Mouse (Mus musculus) embryonic facial prominence, embryonic 10.5 days (tissue): ENCODE data around the gene Kif16b. TPM values are rescaled to one million over a fixed set of nuclear protein-coding genes. Genes with fewer than 3 reads are reported as not detected.

ENCODE experiments used
- DNase-seq: peaks from one replicate; pipeline ENCODE4 v3.0.0-alpha.2; 2017; ENCODE audit warnings: low spot score
- H3K27ac ChIP-seq: fragments of 300-500 bp; sonication (generic); replicated peaks from 2 replicates; pipeline ENCODE4 v1.5.1; 2016; ENCODE audit warnings: mild to moderate bottlenecking
- H3K27me3 ChIP-seq: fragments of 300-500 bp; sonication (generic); replicated peaks from 2 replicates; pipeline ENCODE4 v1.6.1; 2016; ENCODE audit warnings: low read depth, mild to moderate bottlenecking; ENCODE audit not compliant: poor library complexity, severe bottlenecking
- H3K36me3 ChIP-seq: fragments of 300-500 bp; sonication (generic); replicated peaks from 2 replicates; pipeline ENCODE4 v1.6.1; 2016; ENCODE audit warnings: mild to moderate bottlenecking, moderate library complexity
- H3K4me1 ChIP-seq: fragments of 300-500 bp; sonication (generic); 2 replicates; pipeline ENCODE4 v1.6.1; 2016
- H3K4me3 ChIP-seq: fragments of 300-500 bp; sonication (generic); 2 replicates; pipeline ENCODE4 v1.5.1; 2016; ENCODE audit warnings: mild to moderate bottlenecking, moderate library complexity
- H3K9me3 ChIP-seq: fragments of 300-500 bp; sonication (generic); 2 replicates; pipeline ENCODE4 v1.6.1; 2016; ENCODE audit warnings: mild to moderate bottlenecking
- WGBS: fragments of 180-500 bp; shearing (Covaris S2); methylation state at CpG from one replicate; pipeline ENCODE4 v1.1.7; 2016; 5-methylcytosine and 5-hydroxymethylcytosine counted together
- polyA plus RNA-seq: library from polyadenylated mRNA; unstranded; fragments of >200 nt; fragmentation: Nextera tagmentation; extraction: Ambion mirVana; gene quantifications from 2 replicates; pipeline ENCODE4 v1.2.1, GENCODE M21; 2016

Gene Kif16b
- polyA plus RNA-seq, 1 experiment from 2014 or later = 8.9 TPM

GRCm38 (mm10) chr2:142682965-142683709 is 218.2 kb downstream of the Kif16b start:
- H3K4me3 ChIP-seq = no peak overlapping the region
- no peaks in the 10 kb centered on the region for H3K4me1 ChIP-seq
- no peaks in the 10 kb centered on the region for H3K36me3 ChIP-seq
- no peaks in the 10 kb centered on the region for H3K27me3 ChIP-seq
- no peak for DNase-seq
- H3K9me3 ChIP-seq = no peaks in the 10 kb centered on the region
- WGBS = 82% methylated on average over 5 of the region's 5 CpGs
- H3K27ac ChIP-seq = no peak overlapping the region

- DNase-seq = no peak
- H3K27ac ChIP-seq = no peak overlapping the region
- no peaks in the 10 kb centered on the region for H3K4me1 ChIP-seq
- no peaks in the 10 kb centered on the region for H3K27me3 ChIP-seq
- WGBS = 91% methylated on average over 3 of the region's 3 CpGs
- H3K36me3 ChIP-seq = no peaks in the 10 kb centered on the region
- H3K4me3 ChIP-seq = no peak overlapping the region
- no peaks in the 10 kb centered on the region for H3K9me3 ChIP-seq
Measured at GRCm38 (mm10) chr2:142668426-142668825, 232.9 kb downstream of the Kif16b start.

GRCm38 (mm10) chr2:142651591-142651990 is 249.7 kb downstream of the Kif16b start:
- 79% methylated on average over 7 of the region's 7 CpGs for WGBS
- DNase-seq = no peak
- H3K4me1 ChIP-seq = no peaks in the 10 kb centered on the region
- H3K27me3 ChIP-seq = no peaks in the 10 kb centered on the region
- no peaks in the 10 kb centered on the region for H3K9me3 ChIP-seq
- no peak overlapping the region for H3K27ac ChIP-seq
- no peak overlapping the region for H3K4me3 ChIP-seq
- no peaks in the 10 kb centered on the region for H3K36me3 ChIP-seq

GRCm38 (mm10) chr2:142648023-142648453 is 253.3 kb downstream of the Kif16b start:
- WGBS = 84% methylated on average over 8 of the region's 8 CpGs
- no peak for DNase-seq
- no peaks in the 10 kb centered on the region for H3K27me3 ChIP-seq
- no peaks in the 10 kb centered on the region for H3K36me3 ChIP-seq
- H3K9me3 ChIP-seq = no peaks in the 10 kb centered on the region
- H3K4me1 ChIP-seq = 0 out of 2 replicates have a peak, but pooled peaks cover 4% of the 10 kb centered on the region
- H3K27ac ChIP-seq = no peak overlapping the region
- no peak overlapping the region for H3K4me3 ChIP-seq

GRCm38 (mm10) chr2:142646863-142647262 is 254.5 kb downstream of the Kif16b start:
- H3K27me3 ChIP-seq = no peaks in the 10 kb centered on the region
- H3K9me3 ChIP-seq = no peaks in the 10 kb centered on the region
- H3K36me3 ChIP-seq = no peaks in the 10 kb centered on the region
- no peak for DNase-seq
- H3K4me1 ChIP-seq = 0 out of 2 replicates have a peak, but pooled peaks cover 4% of the 10 kb centered on the region
- 86% methylated on average over 4 of the region's 4 CpGs for WGBS
- no peak overlapping the region for H3K27ac ChIP-seq
- H3K4me3 ChIP-seq = no peak overlapping the region

- WGBS = 88% methylated on average over 2 of the region's 2 CpGs
- Histone ChIP-seq H3K4me1 (0 out of 2 replicates have a peak, but pooled peaks cover 4% of the 10 kb centered on the region), H3K36me3 (no peaks in the 10 kb centered on the region), H3K27ac (no peak overlapping the region), H3K27me3 (no peaks in the 10 kb centered on the region), H3K4me3 (no peak overlapping the region), H3K9me3 (no peaks in the 10 kb centered on the region)
- no peak for DNase-seq
Measured at GRCm38 (mm10) chr2:142641766-142642165, 259.6 kb downstream of the Kif16b start.

GRCm38 (mm10) chr2:142635606-142636304 is 265.6 kb downstream of the Kif16b start:
- no peak for DNase-seq
- Histone ChIP-seq H3K4me1 (no peaks in the 10 kb centered on the region; the same call in 1 of the 2 replicates), H3K36me3 (no peaks in the 10 kb centered on the region), H3K27ac (no peak overlapping the region), H3K9me3 (no peaks in the 10 kb centered on the region), H3K27me3 (no peaks in the 10 kb centered on the region), H3K4me3 (no peak overlapping the region)
- 86% methylated on average over 7 of the region's 7 CpGs for WGBS

- DNase-seq = no peak
- Histone ChIP-seq H3K27me3 (no peaks in the 10 kb centered on the region), H3K27ac (no peak overlapping the region), H3K9me3 (no peaks in the 10 kb centered on the region), H3K4me1 (no peaks in the 10 kb centered on the region; the same call in 1 of the 2 replicates), H3K4me3 (no peak overlapping the region), H3K36me3 (no peaks in the 10 kb centered on the region)
- 67% methylated on average over 6 of the region's 6 CpGs for WGBS
Measured at GRCm38 (mm10) chr2:142633996-142634559, 267.3 kb downstream of the Kif16b start.

- Histone ChIP-seq H3K27ac (no peak overlapping the region), H3K36me3 (no peaks in the 10 kb centered on the region), H3K4me1 (no peaks in the 10 kb centered on the region; the same call in 1 of the 2 replicates), H3K4me3 (no peak overlapping the region), H3K9me3 (no peaks in the 10 kb centered on the region), H3K27me3 (no peaks in the 10 kb centered on the region)
- DNase-seq = no peak
- 83% methylated on average over 2 of the region's 2 CpGs for WGBS
Measured at GRCm38 (mm10) chr2:142629523-142630312, 271.6 kb downstream of the Kif16b start.

GRCm38 (mm10) chr2:142625756-142626155 is 275.6 kb downstream of the Kif16b start:
- DNase-seq = no peak
- H3K27me3 ChIP-seq = no peaks in the 10 kb centered on the region
- 87% methylated on average over 4 of the region's 4 CpGs for WGBS
- no peaks in the 10 kb centered on the region for H3K4me1 ChIP-seq
- H3K36me3 ChIP-seq = no peaks in the 10 kb centered on the region
- no peaks in the 10 kb centered on the region for H3K9me3 ChIP-seq
- no peak overlapping the region for H3K4me3 ChIP-seq
- no peak overlapping the region for H3K27ac ChIP-seq

GRCm38 (mm10) chr2:142625101-142625500 is 276.2 kb downstream of the Kif16b start:
- 68% methylated on average over 3 of the region's 3 CpGs for WGBS
- Histone ChIP-seq H3K4me1 (no peaks in the 10 kb centered on the region), H3K4me3 (no peak overlapping the region), H3K9me3 (no peaks in the 10 kb centered on the region), H3K36me3 (no peaks in the 10 kb centered on the region), H3K27me3 (no peaks in the 10 kb centered on the region), H3K27ac (no peak overlapping the region)
- no peak for DNase-seq

- DNase-seq = no peak
- Histone ChIP-seq H3K4me1 (no peaks in the 10 kb centered on the region), H3K36me3 (no peaks in the 10 kb centered on the region), H3K27me3 (no peaks in the 10 kb centered on the region), H3K27ac (no peak overlapping the region), H3K4me3 (no peak overlapping the region), H3K9me3 (no peaks in the 10 kb centered on the region)
- WGBS = 89% methylated on average over 2 of the region's 2 CpGs
Measured at GRCm38 (mm10) chr2:142624254-142624653, 277.1 kb downstream of the Kif16b start.
